Mouse (Mus musculus) hindbrain, postnatal 0 days (tissue): Measurements from ENCODE around the gene Olfm4. TPM values are rescaled to one million over a fixed set of nuclear protein-coding genes. Genes with fewer than 3 reads are reported as not detected.
A peak's percentile ranks its signal among the peaks of the same experiment; 100 is the strongest.

Source experiments
- ATAC-seq: fragments of 200-750 bp; cut with Nextera tagmentation; 2 replicates; pipeline ENCODE4 v1.8.0; 2017; ENCODE audit warnings: mild to moderate bottlenecking, moderate TSS enrichment, moderate library complexity
- DNase-seq: peaks from one replicate; pipeline ENCODE4 v3.0.0-alpha.2; 2015; ENCODE audit warnings: low spot score
- H3K27ac ChIP-seq: fragments of 300-500 bp; sonication (generic); 2 replicates; pipeline ENCODE4 v1.5.1; 2014; ENCODE audit warnings: mild to moderate bottlenecking
- H3K27me3 ChIP-seq: fragments of 300-500 bp; sonication (generic); 2 replicates; pipeline ENCODE4 v1.6.1; 2014; ENCODE audit warnings: low read length, mixed read lengths; ENCODE audit not compliant: insufficient read depth
- H3K36me3 ChIP-seq: fragments of 300-500 bp; sonication (generic); 2 replicates; pipeline ENCODE4 v1.6.1; 2014; ENCODE audit warnings: low read length, mixed read lengths; ENCODE audit not compliant: insufficient read depth
- H3K4me1 ChIP-seq: fragments of 300-500 bp; sonication (generic); 2 replicates; pipeline ENCODE4 v1.6.1; 2014; ENCODE audit warnings: antibody characterized with exemption, low read length, mixed read lengths; ENCODE audit not compliant: insufficient read depth
- H3K4me2 ChIP-seq: fragments of 300-500 bp; sonication (generic); 2 replicates; pipeline ENCODE4 v1.6.1; 2014; ENCODE audit warnings: low read depth, mild to moderate bottlenecking, low read length, moderate library complexity, mixed read lengths
- H3K4me3 ChIP-seq: fragments of 300-500 bp; sonication (generic); 2 replicates; pipeline ENCODE4 v1.5.1; 2014; ENCODE audit warnings: low read length
- H3K9ac ChIP-seq: fragments of 300-500 bp; sonication (generic); replicated peaks from 2 replicates; pipeline ENCODE4 v1.6.1; 2014; ENCODE audit warnings: mild to moderate bottlenecking, low read length, moderate library complexity, mixed read lengths
- H3K9me3 ChIP-seq: fragments of 300-500 bp; sonication (generic); 2 replicates; pipeline ENCODE4 v1.6.1; 2016; ENCODE audit warnings: low read length, mixed read lengths
- CTCF ChIP-seq: IDR thresholded peaks from 2 replicates; pipeline ENCODE4 v1.5.1; 2016; ENCODE audit warnings: antibody characterized with exemption, control low read depth, low read depth
- WGBS: fragments of 180-500 bp; shearing (Covaris S2); extraction: QIAGEN DNeasy Blood & Tissue Kit; methylation state at CpG from one replicate; pipeline ENCODE4 v1.1.7; 2014; 5-methylcytosine and 5-hydroxymethylcytosine counted together
- polyA plus RNA-seq: library from polyadenylated mRNA; unstranded; fragments of >200 nt; fragmentation: Nextera tagmentation; extraction: Ambion mirVana; gene quantifications from 2 replicates; pipeline ENCODE4 v1.2.1, GENCODE M21; 2015
- total RNA-seq: library from RNA; depleted of rRNA; stranded (reverse); fragments of >200 nt; gene quantifications from 2 replicates; pipeline ENCODE4 v1.2.3, GENCODE M21; 2014; rRNA removed

Olfm4 gene
- total RNA-seq (0.68 and 1.2 TPM in 2 replicates), polyA plus RNA-seq (1.2 and 1.5 TPM in 2 replicates)

DNA sequence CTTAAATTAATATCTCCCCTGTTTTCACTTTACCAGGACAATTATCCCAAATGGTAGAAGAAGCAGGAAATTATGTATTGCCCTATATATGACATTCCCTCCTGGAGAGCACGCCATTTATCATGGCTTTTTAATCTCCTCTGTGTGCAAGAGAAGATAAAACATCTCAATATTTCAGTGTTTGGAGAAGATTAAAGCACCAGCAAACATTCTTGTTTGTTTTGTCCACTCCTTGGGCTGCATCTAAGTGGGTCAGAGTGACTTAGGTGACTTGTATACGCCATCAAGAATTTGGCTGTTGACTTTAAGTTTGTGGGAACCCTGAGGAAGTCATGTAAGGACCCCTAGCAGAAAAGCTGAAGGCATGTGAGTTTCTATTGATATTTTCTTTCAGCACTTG lies at the start of gene Olfm4:
Olfm4 (plus strand) TSS at position 301 of the 400 bp plus-strand sequence.
- no peak for ATAC-seq

DNA sequence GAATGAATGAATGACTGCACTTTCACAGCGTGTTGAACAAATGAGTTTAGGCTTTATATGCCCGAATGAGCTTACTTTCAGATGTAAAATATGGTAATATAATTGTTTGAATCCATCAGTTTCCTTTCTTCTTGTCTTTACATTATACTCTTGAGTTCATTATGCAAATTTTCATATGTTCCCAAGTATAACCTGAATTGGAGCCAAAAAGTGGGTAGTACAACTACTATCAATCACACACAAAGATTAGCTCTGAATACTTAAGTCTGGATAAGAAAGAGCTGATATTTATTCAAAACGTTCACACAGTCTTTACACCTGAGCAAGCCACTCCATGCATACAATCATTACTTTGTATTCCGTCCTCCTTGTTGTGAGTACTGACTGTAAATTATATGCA lies 49.5 kb upstream of the Olfm4 start:
- H3K4me2 ChIP-seq: no peak overlapping the region
- no peaks in the 10 kb centered on the region for H3K27me3 ChIP-seq
- H3K9ac ChIP-seq: no peak overlapping the region
- ATAC-seq (no peak), DNase-seq (no peak)
- no peak overlapping the region for H3K4me3 ChIP-seq
- no peaks in the 10 kb centered on the region for H3K9me3 ChIP-seq
- no peak overlapping the region for H3K27ac ChIP-seq
- no peaks in the 10 kb centered on the region for H3K36me3 ChIP-seq
- 66% methylated on average over 4 of the region's 4 CpGs for WGBS
- no peak for TF ChIP-seq CTCF
- H3K4me1 ChIP-seq: no peaks in the 10 kb centered on the region

More for the DNA sequence above, at the start of gene Olfm4:
- Histone ChIP-seq H3K27ac (no peak within 1 kb of the TSS), H3K27me3 (no peaks in the 10 kb centered on the region), H3K4me1 (no peaks in the 10 kb centered on the region), H3K4me2 (no peak within 1 kb of the TSS), H3K9ac (no peak within 1 kb of the TSS), H3K36me3 (no peaks in the 10 kb centered on the region), H3K4me3 (no peak within 1 kb of the TSS), H3K9me3 (no peaks in the 10 kb centered on the region)
- TF ChIP-seq CTCF: no peak
- WGBS: 88% methylated on average over 2 of the region's 2 CpGs
- no peak for DNase-seq

DNA sequence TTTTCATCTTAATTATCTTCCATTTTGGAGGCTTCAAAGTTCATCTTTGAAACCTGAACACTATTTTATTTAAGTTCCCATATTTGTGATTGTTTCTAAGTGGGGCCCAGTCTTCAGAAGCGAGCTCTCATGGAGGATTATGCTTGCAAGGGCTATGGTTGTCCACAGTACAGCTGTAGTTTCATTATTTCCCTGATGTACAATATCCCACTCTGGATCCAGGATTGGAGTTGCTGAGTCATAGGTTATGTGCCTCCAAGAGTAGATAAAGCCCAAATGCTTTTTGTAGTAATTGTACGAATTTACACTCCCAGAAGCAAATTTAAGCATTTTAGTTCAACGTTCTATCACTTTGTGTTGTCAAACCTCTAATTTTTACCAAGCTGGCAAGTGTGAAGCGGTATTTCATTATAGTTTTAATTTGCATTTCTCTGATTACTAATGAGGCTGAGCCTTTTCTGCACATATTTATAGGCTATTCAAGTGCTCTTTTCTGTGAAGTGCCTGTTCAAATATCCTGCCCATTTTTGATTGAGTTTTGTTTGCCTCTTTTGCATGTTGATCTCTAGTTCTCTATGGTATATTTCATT lies 46.9 kb upstream of the Olfm4 start:
- 68% methylated on average over 4 of the region's 4 CpGs for WGBS
- Histone ChIP-seq H3K27me3 (no peaks in the 10 kb centered on the region), H3K27ac (no peak overlapping the region)

DNA sequence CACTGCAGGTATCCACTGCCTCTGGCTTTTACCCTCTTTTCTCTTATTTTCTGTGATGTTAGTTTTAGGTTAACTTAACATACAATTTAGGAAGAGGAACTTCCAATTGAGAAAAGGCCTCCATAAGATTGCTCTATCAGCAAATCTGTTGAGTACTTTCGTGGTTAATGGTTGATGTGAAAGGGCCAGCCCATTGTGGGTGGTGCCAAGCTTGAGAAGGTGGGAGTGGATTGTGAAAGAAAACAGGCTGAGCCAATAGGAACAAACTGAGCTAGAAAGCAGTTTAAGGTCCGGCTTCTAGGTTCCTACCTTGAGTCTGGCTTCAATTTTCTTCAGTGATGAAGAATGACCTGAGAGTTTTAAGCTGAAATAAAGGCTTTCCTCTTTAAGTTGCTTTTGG lies 38.0 kb upstream of the Olfm4 start:
- H3K4me3 ChIP-seq: no peak overlapping the region
- no peak overlapping the region for H3K27ac ChIP-seq
- H3K9ac ChIP-seq: no peak overlapping the region
- no peaks in the 10 kb centered on the region for H3K4me1 ChIP-seq
- H3K27me3 ChIP-seq: no peaks in the 10 kb centered on the region
- no peak for ATAC-seq
- no peaks in the 10 kb centered on the region for H3K36me3 ChIP-seq
- no peaks in the 10 kb centered on the region for H3K9me3 ChIP-seq
- TF ChIP-seq CTCF: no peak
- WGBS: 76% methylated on average over 2 of the region's 2 CpGs
- H3K4me2 ChIP-seq: no peak overlapping the region
- no peak for DNase-seq

More for the DNA sequence above, 46.9 kb upstream of the Olfm4 start:
- no peak for TF ChIP-seq CTCF
- H3K4me2 ChIP-seq: no peak overlapping the region
- H3K36me3 ChIP-seq: no peaks in the 10 kb centered on the region
- H3K4me3 ChIP-seq: no peak overlapping the region
- H3K9me3 ChIP-seq: no peaks in the 10 kb centered on the region
- ATAC-seq: no peak
- H3K4me1 ChIP-seq: no peaks in the 10 kb centered on the region
- no peak for DNase-seq
- no peak overlapping the region for H3K9ac ChIP-seq

DNA sequence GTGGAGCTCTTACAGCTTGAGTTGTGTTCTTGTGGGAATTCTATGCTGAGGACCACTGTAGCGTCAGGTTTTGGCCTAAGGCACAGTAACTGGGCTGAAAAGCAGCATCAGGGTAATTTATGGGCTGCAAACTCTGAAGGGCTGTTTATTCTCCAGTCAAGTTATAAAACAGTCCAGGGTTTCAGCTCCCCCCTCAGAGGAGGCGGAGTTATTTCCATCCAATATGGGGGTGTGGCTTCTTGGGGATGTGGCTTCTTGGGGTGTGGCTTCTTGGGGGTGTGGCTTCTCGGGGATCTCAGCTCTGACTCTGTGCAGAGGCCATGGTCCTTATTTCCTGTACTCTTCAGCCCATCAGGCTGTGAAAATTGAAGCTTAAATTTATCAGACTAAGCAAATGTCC lies 28.2 kb upstream of the Olfm4 start:
- Histone ChIP-seq H3K36me3 (no peaks in the 10 kb centered on the region), H3K27ac (no peak overlapping the region), H3K4me3 (no peak overlapping the region), H3K27me3 (no peaks in the 10 kb centered on the region), H3K9me3 (no peaks in the 10 kb centered on the region), H3K4me2 (no peak overlapping the region), H3K4me1 (no peaks in the 10 kb centered on the region), H3K9ac (no peak overlapping the region)
- TF ChIP-seq CTCF: no peak
- DNase-seq (no peak), ATAC-seq (no peak)
- WGBS: 78% methylated on average over 3 of the region's 3 CpGs

DNA sequence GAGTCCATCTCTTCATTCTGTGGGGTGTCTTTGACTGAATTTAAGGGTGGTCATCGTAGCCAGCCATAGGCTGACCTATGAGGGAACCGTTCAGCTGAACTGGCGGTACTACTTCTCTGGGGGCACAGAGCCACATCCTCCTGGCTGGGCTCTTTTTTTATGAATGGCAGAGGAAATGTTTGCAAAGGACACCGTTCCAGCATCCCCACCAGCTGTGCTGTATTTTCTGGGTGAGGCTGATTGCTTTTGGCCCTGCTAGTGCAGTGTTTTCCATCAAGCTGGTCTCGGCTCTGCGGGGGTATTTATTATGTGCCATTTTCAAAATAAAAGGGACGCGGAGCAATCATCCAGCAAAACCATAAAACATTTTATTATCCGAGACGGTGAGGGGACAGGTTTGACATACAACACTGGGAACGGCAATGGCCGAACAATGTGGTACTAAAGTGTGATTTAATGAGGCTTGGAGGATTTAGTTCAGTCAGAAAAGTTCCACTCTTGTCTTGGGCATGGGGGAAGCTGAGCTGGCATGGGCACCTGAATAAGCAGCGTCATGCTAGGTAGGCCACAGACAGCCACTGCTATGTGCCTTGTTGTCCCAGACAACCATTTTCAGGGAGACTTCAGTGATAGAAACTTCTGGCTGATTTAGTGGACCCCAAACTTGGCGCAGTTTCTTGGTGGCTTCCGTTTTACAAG lies 25.9 kb upstream of the Olfm4 start:
- no peak overlapping the region for H3K4me2 ChIP-seq
- 83% methylated on average over 15 of the region's 15 CpGs for WGBS
- no peak for TF ChIP-seq CTCF
- H3K9me3 ChIP-seq: no peaks in the 10 kb centered on the region
- DNase-seq: no peak
- no peak for ATAC-seq
- H3K27ac ChIP-seq: no peak overlapping the region
- no peaks in the 10 kb centered on the region for H3K27me3 ChIP-seq
- no peaks in the 10 kb centered on the region for H3K4me1 ChIP-seq
- H3K36me3 ChIP-seq: no peaks in the 10 kb centered on the region
- no peak overlapping the region for H3K9ac ChIP-seq
- no peak overlapping the region for H3K4me3 ChIP-seq

DNA sequence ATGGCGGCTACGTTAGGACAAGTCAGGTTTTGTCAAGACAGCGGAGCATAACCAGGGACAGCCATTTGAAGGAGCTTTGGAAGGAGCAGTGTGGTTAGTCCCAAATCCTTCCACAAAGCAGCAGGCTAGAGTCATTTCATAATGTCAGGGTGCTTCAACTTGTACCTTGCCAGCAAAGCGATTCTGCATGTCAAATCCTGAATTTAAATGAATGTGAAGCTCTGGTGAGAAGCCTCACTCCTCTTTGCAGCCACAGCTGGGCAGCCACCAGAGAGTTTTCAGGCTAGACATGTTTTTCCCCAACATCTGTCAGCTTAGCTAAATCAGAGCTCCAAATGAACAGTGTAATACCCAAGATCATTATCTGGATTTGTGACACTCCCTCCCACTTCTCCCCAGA lies 22.7 kb upstream of the Olfm4 start:
- Histone ChIP-seq H3K4me1 (no peaks in the 10 kb centered on the region), H3K36me3 (no peaks in the 10 kb centered on the region), H3K9ac (no peak overlapping the region), H3K9me3 (no peaks in the 10 kb centered on the region), H3K27me3 (no peaks in the 10 kb centered on the region), H3K4me3 (no peak overlapping the region), H3K4me2 (no peak overlapping the region), H3K27ac (no peak overlapping the region; the same call in 1 of the 2 replicates)
- no peak for ATAC-seq
- peak; percentile 13 for DNase-seq
- WGBS: 52% methylated on average over 4 of the region's 4 CpGs
- TF ChIP-seq CTCF: no peak
